Mouse (Mus musculus) lung, embryonic 14.5 days (tissue): ENCODE measurements around the gene Egfl7. TPM values are rescaled to one million over a fixed set of nuclear protein-coding genes. Genes with fewer than 3 reads are reported as not detected.

Source experiments
- ATAC-seq: fragments of 200-750 bp; cut with Nextera tagmentation; 2 replicates; pipeline ENCODE4 v1.8.0; 2017; ENCODE audit warnings: mild to moderate bottlenecking, moderate TSS enrichment, moderate library complexity; ENCODE audit not compliant: insufficient read depth
- DNase-seq: peaks from one replicate; pipeline ENCODE4 v3.0.0-alpha.2; 2015
- H3K27ac ChIP-seq: fragments of 300-500 bp; sonication (generic); 2 replicates; pipeline ENCODE4 v1.5.1; 2014; ENCODE audit warnings: low read depth, mild to moderate bottlenecking, moderate library complexity
- H3K27me3 ChIP-seq: fragments of 300-500 bp; sonication (generic); 2 replicates; pipeline ENCODE4 v1.6.1; 2014; ENCODE audit warnings: low read length, control low read depth; ENCODE audit not compliant: insufficient read depth
- H3K36me3 ChIP-seq: fragments of 300-500 bp; sonication (generic); 2 replicates; pipeline ENCODE4 v1.6.1; 2014; ENCODE audit warnings: control low read depth; ENCODE audit not compliant: insufficient read depth
- H3K4me1 ChIP-seq: fragments of 300-500 bp; sonication (generic); 2 replicates; pipeline ENCODE4 v1.6.1; 2014; ENCODE audit warnings: antibody characterized with exemption, control low read depth; ENCODE audit not compliant: insufficient read depth
- H3K4me2 ChIP-seq: fragments of 300-500 bp; sonication (generic); 2 replicates; pipeline ENCODE4 v1.6.1; 2014; ENCODE audit warnings: mild to moderate bottlenecking
- H3K4me3 ChIP-seq: fragments of 300-500 bp; sonication (generic); 2 replicates; pipeline ENCODE4 v1.5.1; 2014; ENCODE audit warnings: low read depth, low read length
- H3K9ac ChIP-seq: fragments of 300-500 bp; sonication (generic); 2 replicates; pipeline ENCODE4 v1.6.1; 2014
- H3K9me3 ChIP-seq: fragments of 300-500 bp; sonication (generic); 2 replicates; pipeline ENCODE4 v1.6.1; 2016; ENCODE audit warnings: low read depth, low read length, control low read depth
- CTCF ChIP-seq: IDR thresholded peaks from 2 replicates; pipeline ENCODE4 v1.5.1; 2016; ENCODE audit warnings: antibody characterized with exemption, low read depth
- WGBS: fragments of 180-500 bp; shearing (Covaris S2); extraction: QIAGEN DNeasy Blood & Tissue Kit; methylation state at CpG from one replicate; pipeline ENCODE4 v1.1.7; 2014; 5-methylcytosine and 5-hydroxymethylcytosine counted together
- polyA plus RNA-seq: library from polyadenylated mRNA; unstranded; fragments of >200 nt; fragmentation: Nextera tagmentation; extraction: Ambion mirVana; gene quantifications from 2 replicates; pipeline ENCODE4 v1.2.1, GENCODE M21; 2014

The Egfl7 gene
- polyA plus RNA-seq, 1 experiment from 2014 or later, result 311 TPM

- Histone ChIP-seq H3K4me1 (peaks cover 32% of the 10 kb centered on the region), H3K27ac (peak overlapping the region; percentile 71; the same call in 1 of the 2 replicates), H3K9ac (no peak overlapping the region), H3K4me2 (no peak overlapping the region; the same call in 1 of the 2 replicates), H3K4me3 (no peak overlapping the region), H3K36me3 (no peaks in the 10 kb centered on the region), H3K9me3 (no peaks in the 10 kb centered on the region), H3K27me3 (no peaks in the 10 kb centered on the region)
- 56% methylated on average over 5 of the region's 5 CpGs for WGBS
- ATAC-seq (no peak), DNase-seq (no peak)
- TF ChIP-seq CTCF, result no peak
Measured at GRCm38 (mm10) chr2:26574862-26575261, 5.0 kb upstream of the Egfl7 start.

GRCm38 (mm10) chr2:26575378-26575777 is 4.4 kb upstream of the Egfl7 start:
- H3K27me3 ChIP-seq, result no peaks in the 10 kb centered on the region
- no peak for DNase-seq
- no peak overlapping the region for H3K4me3 ChIP-seq
- WGBS, result 67% methylated on average over 1 of the region's 1 CpGs
- no peaks in the 10 kb centered on the region for H3K9me3 ChIP-seq
- H3K36me3 ChIP-seq, result no peaks in the 10 kb centered on the region
- H3K9ac ChIP-seq, result 0 out of 2 replicates have a peak overlapping the region, but pooled peaks have one; percentile 14
- ATAC-seq, result no peak
- TF ChIP-seq CTCF, result no peak
- peaks cover 32% of the 10 kb centered on the region for H3K4me1 ChIP-seq
- peak overlapping the region; percentile 27; the same call in 1 of the 2 replicates for H3K4me2 ChIP-seq
- H3K27ac ChIP-seq, result peak overlapping the region; percentile 77

DNA sequence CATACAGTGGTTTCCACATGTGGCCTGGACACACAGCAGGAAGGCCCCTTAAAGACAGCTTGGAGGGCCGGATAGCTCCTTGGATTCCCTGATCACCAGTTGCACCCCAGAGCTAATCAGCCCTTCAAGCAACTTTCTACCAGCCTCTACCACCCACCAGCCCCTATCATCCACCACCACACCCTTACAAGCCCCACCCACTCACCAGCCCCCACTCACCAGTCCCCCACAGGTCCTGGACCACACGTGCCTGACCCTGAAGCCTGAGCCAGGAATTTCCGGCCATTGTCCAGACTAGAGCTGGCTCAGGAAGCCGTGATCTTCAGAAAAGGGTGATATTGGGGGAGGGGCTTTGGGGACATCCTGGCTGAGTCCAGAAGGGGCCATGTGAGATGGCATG is 3.9 kb upstream of the Egfl7 start:
- 0 out of 2 replicates have a peak, but pooled peaks have one; percentile 7 for ATAC-seq
- no peak overlapping the region for H3K9ac ChIP-seq

GRCm38 (mm10) chr2:26576462-26576861 is 3.4 kb upstream of the Egfl7 start:
- Histone ChIP-seq H3K4me3 (no peak overlapping the region), H3K27ac (peak overlapping the region; percentile 76; the same call in 1 of the 2 replicates), H3K4me1 (peaks cover 32% of the 10 kb centered on the region), H3K36me3 (no peaks in the 10 kb centered on the region), H3K9ac (no peak overlapping the region), H3K4me2 (peak overlapping the region; percentile 27), H3K9me3 (no peaks in the 10 kb centered on the region), H3K27me3 (no peaks in the 10 kb centered on the region)
- 45% methylated on average over 4 of the region's 4 CpGs for WGBS
- DNase-seq (no peak), ATAC-seq (no peak)
- TF ChIP-seq CTCF, result no peak

More for the DNA sequence above, 3.9 kb upstream of the Egfl7 start:
- Histone ChIP-seq H3K4me2 (peak overlapping the region; percentile 27; the same call in 1 of the 2 replicates), H3K27me3 (no peaks in the 10 kb centered on the region), H3K27ac (peak overlapping the region; percentile 77), H3K4me3 (no peak overlapping the region), H3K9me3 (no peaks in the 10 kb centered on the region), H3K36me3 (no peaks in the 10 kb centered on the region), H3K4me1 (peaks cover 32% of the 10 kb centered on the region)
- WGBS, result 50% methylated on average over 4 of the region's 4 CpGs
- no peak for TF ChIP-seq CTCF
- peak; percentile 77 for DNase-seq

- Histone ChIP-seq H3K9me3 (no peaks in the 10 kb centered on the region), H3K4me2 (peak overlapping the region; percentile 10), H3K27me3 (no peaks in the 10 kb centered on the region), H3K4me3 (no peak overlapping the region), H3K27ac (peak overlapping the region; percentile 76), H3K36me3 (no peaks in the 10 kb centered on the region), H3K9ac (no peak overlapping the region; the same call in 1 of the 2 replicates), H3K4me1 (peaks cover 24% of the 10 kb centered on the region)
- WGBS, result 45% methylated on average over 6 of the region's 6 CpGs
- DNase-seq (peak; percentile 73), ATAC-seq (peak; percentile 36; the same call in 1 of the 2 replicates)
- no peak for TF ChIP-seq CTCF
Measured at GRCm38 (mm10) chr2:26578369-26578768, 1.4 kb upstream of the Egfl7 start.

GRCm38 (mm10) chr2:26580751-26581150 is 937 bp downstream of the Egfl7 start:
- peak overlapping the region; percentile 9; the same call in 1 of the 2 replicates for H3K9ac ChIP-seq

GRCm38 (mm10) chr2:26582203-26582602 is 2.4 kb downstream of the Egfl7 start:
- DNase-seq, result no peak

More at GRCm38 (mm10) chr2:26580751-26581150, 937 bp downstream of the Egfl7 start:
- no peak for TF ChIP-seq CTCF
- 0 out of 2 replicates have a peak, but pooled peaks cover 3% of the 10 kb centered on the region for H3K4me1 ChIP-seq
- 75% methylated on average over 5 of the region's 5 CpGs for WGBS
- H3K4me3 ChIP-seq, result no peak overlapping the region
- peak overlapping the region; percentile 37 for H3K4me2 ChIP-seq
- H3K27me3 ChIP-seq, result no peaks in the 10 kb centered on the region
- H3K27ac ChIP-seq, result peak overlapping the region; percentile 44; the same call in 1 of the 2 replicates
- no peaks in the 10 kb centered on the region for H3K36me3 ChIP-seq
- no peak for DNase-seq
- H3K9me3 ChIP-seq, result no peaks in the 10 kb centered on the region
- no peak for ATAC-seq

More at GRCm38 (mm10) chr2:26582203-26582602, 2.4 kb downstream of the Egfl7 start:
- no peak for ATAC-seq
- Histone ChIP-seq H3K27me3 (no peaks in the 10 kb centered on the region), H3K9me3 (no peaks in the 10 kb centered on the region), H3K4me3 (no peak overlapping the region), H3K27ac (peak overlapping the region; percentile 22; the same call in 1 of the 2 replicates), H3K4me1 (no peaks in the 10 kb centered on the region), H3K4me2 (peak overlapping the region; percentile 37), H3K9ac (no peak overlapping the region), H3K36me3 (0 out of 2 replicates have a peak, but pooled peaks cover 2% of the 10 kb centered on the region)
- TF ChIP-seq CTCF, result no peak
- WGBS, result 40% methylated on average over 2 of the region's 2 CpGs
